Mouse (Mus musculus) myocyte (in vitro differentiated cells): ENCODE results near the gene Lin37. TPM values are rescaled to one million over a fixed set of nuclear protein-coding genes. Genes with fewer than 3 reads are reported as not detected.

Source experiments
- H3K27me3 ChIP-seq: one replicate; pipeline ENCODE4 v1.6.1; 2011; ENCODE audit not compliant: control insufficient read depth, insufficient read depth, insufficient read length
- H3K36me3 ChIP-seq: one replicate; pipeline ENCODE4 v1.6.1; 2011; ENCODE audit not compliant: control insufficient read depth, insufficient read depth
- H3K4me2 ChIP-seq: one replicate; pipeline ENCODE4 v1.6.1; 2011; ENCODE audit warnings: low read depth, control low read depth
- H3K4me3 ChIP-seq: one replicate; pipeline ENCODE4 v1.5.1; 2011; ENCODE audit warnings: mild to moderate bottlenecking, control low read depth, moderate library complexity
- H3K79me2 ChIP-seq: one replicate; pipeline ENCODE4 v1.6.1; 2011; ENCODE audit not compliant: control insufficient read depth, insufficient read depth
- H3ac ChIP-seq: one replicate; pipeline ENCODE4 v1.6.1; 2011; ENCODE audit not compliant: control insufficient read depth, insufficient read length
- CEBPB ChIP-seq: IDR thresholded peaks from 2 replicates; pipeline ENCODE4 v1.6.1; 2011; ENCODE audit warnings: mild to moderate bottlenecking, moderate library complexity; ENCODE audit not compliant: poor library complexity, insufficient read depth, severe bottlenecking
- E2F4 ChIP-seq: IDR thresholded peaks from one replicate; pipeline ENCODE4 v1.6.1; 2011; ENCODE audit warnings: mild to moderate bottlenecking, control low read depth, moderate library complexity; ENCODE audit not compliant: insufficient read depth
- MAX ChIP-seq: IDR thresholded peaks from one replicate; pipeline ENCODE4 v1.6.1; 2011; ENCODE audit warnings: low read depth, mild to moderate bottlenecking, control low read depth
- MYOD1 ChIP-seq, 3 experiments: IDR thresholded peaks; one replicate each; pipeline ENCODE4 v1.6.1; 2011; ENCODE audit warnings: control low read depth in 2 of 3, low read depth in 2 of 3, mild to moderate bottlenecking in 2 of 3, moderate library complexity in 1 of 3; ENCODE audit not compliant: insufficient read length in 2 of 3, control insufficient read depth in 1 of 3
- MYOG ChIP-seq, 3 experiments: IDR thresholded peaks; one replicate each; pipeline ENCODE4 v1.6.1; 2011; ENCODE audit warnings: control low read depth in 2 of 3, low read depth in 2 of 3, mild to moderate bottlenecking in 2 of 3; ENCODE audit not compliant: insufficient read length in 2 of 3, control insufficient read depth in 1 of 3, insufficient read depth in 1 of 3
- POLR2A ChIP-seq: IDR thresholded peaks from one replicate; pipeline ENCODE4 v1.6.1; 2011; ENCODE audit warnings: low read depth, mild to moderate bottlenecking, control low read depth, moderate library complexity; ENCODE audit not compliant: insufficient read length
- POLR2AphosphoS2 ChIP-seq: IDR thresholded peaks from one replicate; pipeline ENCODE4 v1.6.1; 2011; ENCODE audit warnings: low read depth, control low read depth; ENCODE audit not compliant: insufficient read length
- REST ChIP-seq: IDR thresholded peaks from one replicate; pipeline ENCODE4 v1.6.1; 2011; ENCODE audit warnings: mild to moderate bottlenecking, control low read depth, moderate library complexity; ENCODE audit not compliant: insufficient read depth, insufficient read length
- SRF ChIP-seq: IDR thresholded peaks from one replicate; pipeline ENCODE4 v1.6.1; 2011; ENCODE audit warnings: low read depth; ENCODE audit not compliant: control insufficient read depth, insufficient read length
- TCF12 ChIP-seq: IDR thresholded peaks from one replicate; pipeline ENCODE4 v1.6.1; 2011; ENCODE audit warnings: mild to moderate bottlenecking, control low read depth; ENCODE audit not compliant: poor library complexity, insufficient read depth, severe bottlenecking
- TCF3 ChIP-seq: IDR thresholded peaks from one replicate; pipeline ENCODE4 v1.6.1; 2011; ENCODE audit warnings: low read depth, control low read depth; ENCODE audit not compliant: insufficient read length
- USF1 ChIP-seq: IDR thresholded peaks from one replicate; pipeline ENCODE4 v1.6.1; 2011; ENCODE audit warnings: low read depth, mild to moderate bottlenecking, control low read depth, moderate library complexity
- polyA plus RNA-seq: library from polyadenylated mRNA; unstranded; fragments of >200 nt; fragmentation: generic; extraction: Trizol; gene quantifications from one replicate; pipeline ENCODE4 v1.2.1, GENCODE M21; 2012; ENCODE audit warnings: missing spikeins

The Lin37 gene
- polyA plus RNA-seq, 1 experiment = 55.3 TPM

- no peaks in the 10 kb centered on the region for H3K27me3 ChIP-seq
- H3K4me3 ChIP-seq = peak overlapping the region; percentile 86
- peaks cover 16% of the 10 kb centered on the region for H3K79me2 ChIP-seq
- peak overlapping the region; percentile 50 for H3ac ChIP-seq
- peaks cover 5% of the 10 kb centered on the region for H3K36me3 ChIP-seq
- peak overlapping the region; percentile 81 for H3K4me2 ChIP-seq
- TF ChIP-seq POLR2AphosphoS2 (no peak), TCF12 (no peak), CEBPB (no peak), MYOG (IDR thresholded peaks at IDR 0.05; ENCODE audit: control insufficient read depth in 1 of 3, insufficient read depth in 1 of 3, insufficient read length in 2 of 3, low read depth in 2 of 3) (no peak), MAX (no peak), SRF (no peak), REST (no peak), MYOD1 (IDR thresholded peaks at IDR 0.05; ENCODE audit: control insufficient read depth in 1 of 3, insufficient read length in 2 of 3, low read depth in 2 of 3) (no peak), USF1 (no peak), E2F4 (no peak), POLR2A (no peak), TCF3 (no peak)
Observed at GRCm38 (mm10) chr7:30563906-30564280, 4.3 kb upstream of the Lin37 start.

DNA sequence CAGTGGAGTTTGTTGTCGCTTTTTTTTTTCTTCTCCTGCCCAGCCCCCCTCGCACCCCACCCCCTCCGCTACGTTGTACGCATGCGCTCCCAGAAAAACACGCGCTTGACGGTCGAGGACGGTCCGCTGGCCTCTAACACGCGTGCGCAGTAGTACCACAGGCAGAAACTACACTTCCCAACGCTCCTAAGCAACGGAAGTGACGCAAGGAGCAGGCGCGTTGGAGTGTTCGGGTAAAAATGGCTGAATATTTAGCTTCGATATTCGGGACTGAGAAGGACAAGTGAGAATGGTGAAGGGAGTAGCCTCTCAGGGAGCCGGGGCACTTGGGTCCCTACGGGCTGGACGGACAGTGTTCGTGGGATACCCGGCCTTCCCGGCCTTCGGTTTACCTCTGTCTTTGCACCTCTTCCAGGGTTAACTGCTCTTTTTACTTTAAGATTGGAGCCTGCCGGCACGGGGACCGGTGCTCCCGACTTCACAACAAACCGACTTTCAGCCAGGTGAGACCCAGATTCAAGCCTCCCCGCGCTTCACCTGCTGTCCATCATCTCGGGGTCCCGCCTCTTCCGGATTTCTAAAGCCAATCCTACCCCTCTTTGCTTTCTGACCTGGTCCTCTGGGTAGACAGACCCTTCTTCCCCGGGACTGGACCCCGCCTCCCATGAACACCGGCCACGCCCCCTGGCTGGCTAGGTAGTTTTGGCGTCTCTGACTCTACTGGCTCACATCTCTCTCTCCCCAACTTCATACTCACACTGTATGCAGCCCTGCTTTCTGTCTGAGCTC lies 3.7 kb upstream of the Lin37 start, which contains the start of the genes U2af1l4, Gm49396 and Psenen:
TSS of gene U2af1l4 (plus strand) at position 185 of the 789 bp plus-strand sequence.
TSS of gene Gm49396 (plus strand) at position 228 of the 789 bp plus-strand sequence.
TSS of gene Psenen (minus strand) at position 511 of the 789 bp plus-strand sequence.
- peaks cover 18% of the 10 kb centered on the region for H3K79me2 ChIP-seq
- H3K4me2 ChIP-seq = peak within 1 kb of the TSS; percentile 81
- peaks cover 2% of the 10 kb centered on the region for H3K36me3 ChIP-seq
- peak within 1 kb of the TSS; percentile 86 for H3K4me3 ChIP-seq
- TF ChIP-seq MAX (no peak), POLR2A (peak; percentile 27), MYOD1 (IDR thresholded peaks at IDR 0.05; ENCODE audit: control insufficient read depth in 1 of 3, insufficient read length in 2 of 3, low read depth in 2 of 3) (no peak), TCF12 (no peak), CEBPB (no peak), MYOG (IDR thresholded peaks at IDR 0.05; ENCODE audit: control insufficient read depth in 1 of 3, insufficient read depth in 1 of 3, insufficient read length in 2 of 3, low read depth in 2 of 3) (no peak), E2F4 (no peak), USF1 (no peak)
- H3K27me3 ChIP-seq = no peaks in the 10 kb centered on the region
- peak within 1 kb of the TSS; percentile 50 for H3ac ChIP-seq

GRCm38 (mm10) chr7:30562526-30563116 lies 3.0 kb upstream of the Lin37 start:
- Histone ChIP-seq H3K36me3 (no peaks in the 10 kb centered on the region), H3K4me3 (peak overlapping the region; percentile 86), H3K79me2 (peaks cover 21% of the 10 kb centered on the region), H3K4me2 (peak overlapping the region; percentile 68), H3K27me3 (no peaks in the 10 kb centered on the region), H3ac (peak overlapping the region; percentile 50)
- TF ChIP-seq POLR2A = peak; percentile 7
- no peak for TF ChIP-seq TCF12

DNA sequence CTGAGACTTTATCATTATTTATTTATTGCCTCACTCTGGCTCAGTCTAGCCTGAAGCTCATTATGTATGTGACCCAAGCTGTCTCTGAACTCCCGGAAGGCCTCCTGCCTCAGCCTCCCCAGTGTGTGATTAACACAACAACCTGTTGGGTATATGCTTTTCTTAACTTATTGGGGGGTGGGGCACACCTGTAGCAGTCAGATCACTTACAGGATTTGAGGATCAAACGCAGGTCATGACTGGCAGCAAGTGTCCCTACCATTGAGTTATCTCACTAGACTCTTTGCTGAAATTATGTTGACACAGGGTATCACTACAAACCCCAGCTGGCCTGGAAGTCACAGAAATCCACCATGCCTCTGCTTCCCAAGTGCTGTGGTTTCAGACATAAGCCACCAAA lies 658 bp upstream of the Lin37 start:
- Histone ChIP-seq H3K4me3 (no peak overlapping the region), H3K27me3 (no peaks in the 10 kb centered on the region)

More for the DNA sequence above, 658 bp upstream of the Lin37 start:
- H3K79me2 ChIP-seq = peaks cover 21% of the 10 kb centered on the region
- peak overlapping the region; percentile 81 for H3K4me2 ChIP-seq
- peaks cover 5% of the 10 kb centered on the region for H3K36me3 ChIP-seq
- H3ac ChIP-seq = no peak overlapping the region
- TF ChIP-seq SRF (no peak), TCF3 (no peak), MYOD1 (IDR thresholded peaks at IDR 0.05; ENCODE audit: control insufficient read depth in 1 of 3, insufficient read length in 2 of 3, low read depth in 2 of 3) (no peak), POLR2AphosphoS2 (no peak), E2F4 (no peak), USF1 (no peak), MYOG (IDR thresholded peaks at IDR 0.05; ENCODE audit: control insufficient read depth in 1 of 3, insufficient read depth in 1 of 3, insufficient read length in 2 of 3, low read depth in 2 of 3) (no peak), POLR2A (no peak), CEBPB (no peak)
